8 mouse cellular contexts compared by ENCODE assay signal in the genomic region with DNA sequence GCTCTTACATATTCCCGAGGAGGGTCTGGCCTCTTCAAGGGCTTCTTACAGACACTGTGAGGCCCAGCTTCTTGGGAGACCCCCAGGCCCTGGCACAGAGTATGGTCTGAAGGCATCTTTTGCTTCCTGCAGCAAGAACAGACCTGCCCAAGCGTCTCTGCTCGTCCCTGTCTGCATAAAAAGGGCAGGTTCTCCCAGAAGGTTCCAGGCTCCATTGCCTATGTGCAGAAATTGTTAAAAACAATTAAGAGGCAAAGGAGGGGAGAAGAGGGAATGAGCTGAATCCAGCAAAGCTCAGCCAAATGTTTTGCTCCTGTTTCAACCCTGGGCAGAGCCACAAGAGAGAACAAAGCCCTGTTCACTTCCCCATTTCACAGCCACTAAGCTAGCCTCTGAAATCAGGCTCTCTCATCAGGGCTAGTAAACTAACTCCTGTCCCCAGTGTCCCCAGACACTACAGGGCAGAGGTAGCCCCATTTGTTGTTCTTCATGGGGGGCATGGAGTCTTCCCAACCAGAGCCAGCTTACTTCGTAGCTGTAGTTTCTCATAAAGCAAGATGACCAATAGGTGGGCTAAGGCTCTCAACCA. TPM values are rescaled to one million over a fixed set of nuclear protein-coding genes. Genes with fewer than 3 reads are reported as not detected.
DNase-seq lines count a peak whose midpoint lies in the region; ATAC-seq and TF ChIP-seq lines count a peak whose summit lies in the region.

No protein-coding gene starts in this region.

- peak overlapping the region; percentile 57 for H3K4me2 ChIP-seq in liver, embryonic 14.5 days (ENCODE audit: low read depth)
- peak overlapping the region; percentile 41 for H3K4me2 ChIP-seq in stomach, embryonic 14.5 days (replicated peaks; ENCODE audit: low read depth, low read length)

- no peak; a peak in 1 of 4 replicates for TF ChIP-seq POLR2A in MEL (IDR thresholded peaks at IDR 0.05; ENCODE audit: control insufficient read depth in 1 of 2, insufficient read depth in 1 of 2, low read depth in 1 of 2, low read length in 2 of 2, poor library complexity in 1 of 2)

- no peak for ATAC-seq in liver, embryonic 14.5 days (ENCODE audit: insufficient read depth)
- no peak for ATAC-seq in stomach, embryonic 14.5 days (ENCODE audit: insufficient number of reproducible peaks, insufficient read depth, low FRiP score, low read depth)

- H3K36me3 ChIP-seq in MEL (ENCODE audit: control insufficient read depth in 1 of 2, insufficient read depth in 2 of 2, low read length in 2 of 2) = peaks cover 0 to 30% of the 10 kb centered on the region in 2 experiments; a peak in 2 of 4 replicates
- H3K36me3 ChIP-seq in heart, embryonic 10.5 days = no peaks in the 10 kb centered on the region
- H3K36me3 ChIP-seq in liver, embryonic 14.5 days (replicated peaks; ENCODE audit: control insufficient read depth, insufficient read depth, low read depth) = no peaks in the 10 kb centered on the region
- H3K36me3 ChIP-seq in stomach, embryonic 14.5 days (ENCODE audit: control insufficient read depth, insufficient read depth, low read length) = no peaks in the 10 kb centered on the region

- H3K27me3 ChIP-seq in MEL (ENCODE audit: control insufficient read depth in 1 of 2, insufficient read depth in 2 of 2, low read length in 2 of 2) = no peaks in the 10 kb centered on the region
- H3K27me3 ChIP-seq in heart, embryonic 10.5 days (ENCODE audit: insufficient read depth, poor library complexity, severe bottlenecking) = no peaks in the 10 kb centered on the region
- H3K27me3 ChIP-seq in liver, embryonic 14.5 days (ENCODE audit: control insufficient read depth, insufficient read depth, low read length) = no peaks in the 10 kb centered on the region
- no peaks in the 10 kb centered on the region for H3K27me3 ChIP-seq in stomach, embryonic 14.5 days (ENCODE audit: control insufficient read depth, insufficient read depth, low read length)

- TF ChIP-seq CTCF in MEL (IDR thresholded peaks at IDR 0.05 in 2 of 3, conservative IDR thresholded peaks at IDR 0.05 in 1 of 3; ENCODE audit: control insufficient read depth in 1 of 3, insufficient read depth in 1 of 3, low read depth in 2 of 3, low read length in 3 of 3, poor library complexity in 1 of 3, severe bottlenecking in 1 of 3) = no peak
- no peak for TF ChIP-seq CTCF in liver, embryonic 14.5 days (IDR thresholded peaks at IDR 0.05; ENCODE audit: low read depth)

- peak overlapping the region; percentile 45 to 47 for H3K4me3 ChIP-seq in MEL (ENCODE audit: control insufficient read depth in 1 of 2, insufficient read depth in 1 of 2, low read depth in 2 of 2, low read length in 2 of 2)
- peak overlapping the region; percentile 50 for H3K4me3 ChIP-seq in heart, embryonic 10.5 days
- H3K4me3 ChIP-seq in liver, embryonic 14.5 days (ENCODE audit: insufficient read depth in 1 of 2, low read depth in 2 of 2, low read length in 2 of 2) = no peak overlapping the region; a peak in 1 of 4 replicates
- H3K4me3 ChIP-seq in stomach, embryonic 14.5 days (ENCODE audit: low read depth, low read length) = no peak overlapping the region

- peak overlapping the region; percentile 89 for H3K27ac ChIP-seq in MEL (ENCODE audit: control insufficient read depth, low read depth, low read length)
- H3K27ac ChIP-seq in heart, embryonic 10.5 days = peak overlapping the region; percentile 88
- H3K27ac ChIP-seq in liver, embryonic 14.5 days = peak overlapping the region; percentile 8
- peak overlapping the region; percentile 93 for H3K27ac ChIP-seq in stomach, embryonic 14.5 days (ENCODE audit: low read length)

- no peaks in the 10 kb centered on the region; the same call in 1 of the 2 replicates for H3K79me2 ChIP-seq in MEL (ENCODE audit: control insufficient read depth, insufficient read depth, low read length, poor library complexity)

- H3K9ac ChIP-seq in MEL (ENCODE audit: control insufficient read depth, low read depth, low read length, poor library complexity, severe bottlenecking) = peak overlapping the region; percentile 66
- H3K9ac ChIP-seq in liver, embryonic 14.5 days (replicated peaks) = peak overlapping the region; percentile 25; the same call in 1 of the 2 replicates
- H3K9ac ChIP-seq in stomach, embryonic 14.5 days (replicated peaks; ENCODE audit: low read depth, low read length) = no peak overlapping the region; the same call in 1 of the 2 replicates

- peaks cover 13 to 44% of the 10 kb centered on the region in 2 experiments for H3K4me1 ChIP-seq in MEL (ENCODE audit: control insufficient read depth in 1 of 2, insufficient read depth in 2 of 2, low read length in 2 of 2)
- peaks cover 27% of the 10 kb centered on the region for H3K4me1 ChIP-seq in heart, embryonic 10.5 days
- H3K4me1 ChIP-seq in liver, embryonic 14.5 days (replicated peaks; ENCODE audit: control insufficient read depth in 2 of 2, insufficient read depth in 2 of 2, low read length in 1 of 2) = peaks cover 3 to 42% of the 10 kb centered on the region in 2 experiments
- peaks cover 18% of the 10 kb centered on the region; the same call in 1 of the 2 replicates for H3K4me1 ChIP-seq in stomach, embryonic 14.5 days (ENCODE audit: control insufficient read depth, insufficient read depth, low read length)

- no peaks in the 10 kb centered on the region for H3K9me3 ChIP-seq in MEL (replicated peaks; ENCODE audit: insufficient read depth, low read length)
- H3K9me3 ChIP-seq in heart, embryonic 10.5 days = no peaks in the 10 kb centered on the region
- H3K9me3 ChIP-seq in liver, embryonic 14.5 days (ENCODE audit: control insufficient read depth, low read length) = no peaks in the 10 kb centered on the region
- H3K9me3 ChIP-seq in stomach, embryonic 14.5 days (ENCODE audit: control insufficient read depth, low read depth, low read length) = no peaks in the 10 kb centered on the region

- WGBS in heart, embryonic 10.5 days = 40% methylated on average over 4 of the region's 4 CpGs
- 16% methylated on average over 4 of the region's 4 CpGs for WGBS in liver, embryonic 14.5 days (ENCODE audit: insufficient replicate concordance)
- 54% methylated on average over 4 of the region's 4 CpGs for WGBS in stomach, embryonic 14.5 days

- peak; percentile 25 to 62; a peak in 3 of 4 replicates for TF ChIP-seq EP300 in MEL (IDR thresholded peaks at IDR 0.05; ENCODE audit: low read depth in 1 of 2, low read length in 2 of 2)
- TF ChIP-seq EP300 in liver, embryonic 14.5 days (IDR thresholded peaks at IDR 0.05; ENCODE audit: low read depth) = no peak

- TF ChIP-seq RAD21 in MEL (IDR thresholded peaks at IDR 0.05; ENCODE audit: low read depth, low read length) = no peak

- peak; percentile 24 for DNase-seq in CD4-positive helper T cell, adult 2 months (ENCODE audit: low read depth, low spot score)
- peak; percentile 88 for DNase-seq in MEL (ENCODE audit: low read depth, low spot score)
- no peak for DNase-seq in heart, embryonic 10.5 days (ENCODE audit: low spot score)
- DNase-seq in liver, embryonic 14.5 days (ENCODE audit: low read depth in 3 of 3, low spot score in 3 of 3) = no peak
- no peak for DNase-seq in testis, postnatal 10 days (ENCODE audit: low spot score)
- no peak for DNase-seq in cerebellum, postnatal 36 days
- DNase-seq in right cerebral cortex, adult 18-20 months = no peak

TF ChIP-seq in MEL, 35 proteins besides CTCF, POLR2A, EP300 and RAD21:
- TF ChIP-seq KAT2A (conservative IDR thresholded peaks at IDR 0.05; ENCODE audit: low read depth, low read length) = no peak
- TF ChIP-seq NELFE (IDR thresholded peaks at IDR 0.05; ENCODE audit: low read depth, low read length) = peak; percentile 14; the same call in 1 of the 2 replicates
- TF ChIP-seq MYB (IDR thresholded peaks at IDR 0.05; ENCODE audit: low read depth, low read length) = no peak
- TF ChIP-seq ETS1 (IDR thresholded peaks at IDR 0.05; ENCODE audit: low read depth, low read length) = peak; percentile 44; the same call in 1 of the 2 replicates
- peak; percentile 24; the same call in 1 of the 2 replicates for TF ChIP-seq SIN3A (IDR thresholded peaks at IDR 0.05; ENCODE audit: low read length)
- TF ChIP-seq ZC3H11A (IDR thresholded peaks at IDR 0.05; ENCODE audit: low read depth, low read length) = no peak
- TF ChIP-seq TBP (IDR thresholded peaks at IDR 0.05; ENCODE audit: low read depth, low read length) = peak; percentile 63; the same call in 1 of the 2 replicates
- TF ChIP-seq MAX (IDR thresholded peaks at IDR 0.05; ENCODE audit: low read length) = no peak; the same call in 1 of the 2 replicates
- TF ChIP-seq CHD2 (IDR thresholded peaks at IDR 0.05; ENCODE audit: low read length) = no peak
- TF ChIP-seq RCOR1 (IDR thresholded peaks at IDR 0.05; ENCODE audit: low read depth, low read length) = peak; percentile 47
- 0 out of 2 replicates have a peak, but pooled peaks have one; percentile 23 for TF ChIP-seq TCF12 (IDR thresholded peaks at IDR 0.05; ENCODE audit: low read depth, low read length)

RNA-seq across cellular contexts. Expression of gene Vcpkmt, which starts 44.4 kb away (rescaled TPM):
- total RNA-seq in MEL (2012; rRNA removed) = 18.8 and 20.8 TPM in 2 replicates
- 10 to 100 TPM in 1 of 2 experiments, not detected in 1; 43.1 TPM for polyA plus RNA-seq in MEL (2012; ENCODE audit: insufficient read depth in 1 of 2, insufficient read length in 2 of 2, low read depth in 1 of 2, low replicate concordance in 2 of 2, missing spikeins in 1 of 2)
- polyA plus RNA-seq in heart, embryonic 10.5 days (2016; fragmentation: Nextera tagmentation; extraction: Ambion mirVana) = 33.0 and 35.7 TPM in 2 replicates
- polyA plus RNA-seq in liver, embryonic 14.5 days (2012; rRNA removed) = 3.9 and 7.4 TPM in 2 replicates
- polyA plus RNA-seq in liver, embryonic 14.5 days (2014; fragmentation: Nextera tagmentation; extraction: Ambion mirVana) = 12.4 and 13.8 TPM in 2 replicates
- 20.7 and 22.6 TPM in 2 replicates for polyA plus RNA-seq in stomach, embryonic 14.5 days (2014; fragmentation: Nextera tagmentation; extraction: Ambion mirVana)

Comparison
In these comparisons a context has a peak if more than half of its experiments do, and no peak if none do; other contexts are left out.
1. DNase-seq: peak in CD4-positive helper T cell, adult 2 months (single experiment) and MEL (single experiment); none in heart, embryonic 10.5 days (single experiment), liver, embryonic 14.5 days (0 of 3), testis, postnatal 10 days (single experiment), cerebellum, postnatal 36 days (0 of 2) and right cerebral cortex, adult 18-20 months (single experiment).
2. H3K27ac ChIP-seq: peak in every context shown above with its lines; median percentile 93 in stomach, embryonic 14.5 days; 89 in MEL; 88 in heart, embryonic 10.5 days; 8 in liver, embryonic 14.5 days.
3. H3K4me3 ChIP-seq: peak in MEL (2 of 2) and heart, embryonic 10.5 days (single experiment); none in liver, embryonic 14.5 days (0 of 2) and stomach, embryonic 14.5 days (single experiment).